Mouse (Mus musculus) testis, adult 2 months (tissue): ENCODE data around the gene Gm9887.

Experiments
- CTCF ChIP-seq: fragments of 200-500 bp; IDR thresholded peaks from 2 replicates; pipeline ENCODE4 v1.5.1; 2012; ENCODE audit warnings: low read depth, mild to moderate bottlenecking, inconsistent platforms, low read length, moderate library complexity; ENCODE audit not compliant: control insufficient read depth, insufficient read depth, insufficient replicate concordance
- POLR2A ChIP-seq: fragments of 200-500 bp; IDR thresholded peaks from 2 replicates; pipeline ENCODE4 v1.6.1; 2012; ENCODE audit warnings: low read depth, mild to moderate bottlenecking, inconsistent platforms, low read length, moderate library complexity; ENCODE audit not compliant: control insufficient read depth

DNA sequence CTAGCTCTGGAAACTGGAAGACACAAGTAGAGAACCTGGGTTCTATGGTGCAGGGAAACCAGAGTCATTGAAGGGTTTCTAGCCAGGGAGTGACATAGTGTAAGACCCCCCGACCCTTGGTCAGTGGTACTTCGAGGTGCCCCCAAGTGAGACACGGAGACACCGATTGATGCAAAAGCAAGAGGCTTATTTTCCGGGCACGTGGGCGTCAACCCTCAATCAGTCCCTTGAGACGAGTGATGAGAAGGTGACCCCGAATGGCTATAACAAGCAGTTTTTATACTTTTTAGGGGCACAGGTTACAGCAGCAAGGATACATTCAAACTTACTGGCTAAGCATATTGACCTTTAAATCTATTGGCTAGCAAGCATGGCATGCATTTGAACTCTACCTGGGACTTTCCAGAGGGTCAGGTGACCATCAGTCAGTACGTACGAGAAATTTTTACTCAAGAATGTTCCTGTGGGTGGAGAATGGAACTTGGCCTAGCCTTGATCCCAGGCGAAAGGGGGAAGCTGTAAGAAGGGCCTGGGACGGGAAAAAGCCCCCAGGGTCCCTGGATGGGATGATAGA, 30.4 kb upstream of the Gm9887 start:
- TF ChIP-seq CTCF (no peak), POLR2A (no peak)
